Mouse (Mus musculus) gastrocnemius, adult 2 months (tissue): Measurements from ENCODE around the gene Ssc4d. TPM values are rescaled to one million over a fixed set of nuclear protein-coding genes. Genes with fewer than 3 reads are reported as not detected.
A peak's percentile ranks its signal among the peaks of the same experiment; 100 is the strongest.

ENCODE experiments used
- DNase-seq: peaks from one replicate; pipeline ENCODE4 v3.0.0; 2022
- H3K27ac ChIP-seq: fragments of 200-600 bp; 2 replicates; pipeline ENCODE4 v1.8.1; 2022; ENCODE audit warnings: mild to moderate bottlenecking
- H3K4me3 ChIP-seq: fragments of 200-600 bp; 2 replicates; pipeline ENCODE4 v1.8.1; 2022; ENCODE audit warnings: mild to moderate bottlenecking, moderate library complexity
- CTCF ChIP-seq: fragments of 200-600 bp; IDR thresholded peaks from 2 replicates; pipeline ENCODE4 v1.8.1; 2022; ENCODE audit warnings: antibody characterized with exemption, mild to moderate bottlenecking, moderate library complexity
- intact Hi-C: fragments of 180-260 bp; cut with DNase I; formaldehyde crosslinking; loops from one replicate; pipeline ENCODE4 v1.15.1; 2025
- total RNA-seq, 2 experiments: library from RNA; stranded (reverse); gene quantifications; 2 replicates each; pipeline ENCODE4 v1.2.3; 2021

Ssc4d gene
- total RNA-seq, 2 experiments from 2014 or later: 0.22 to 0.59 TPM

DNA sequence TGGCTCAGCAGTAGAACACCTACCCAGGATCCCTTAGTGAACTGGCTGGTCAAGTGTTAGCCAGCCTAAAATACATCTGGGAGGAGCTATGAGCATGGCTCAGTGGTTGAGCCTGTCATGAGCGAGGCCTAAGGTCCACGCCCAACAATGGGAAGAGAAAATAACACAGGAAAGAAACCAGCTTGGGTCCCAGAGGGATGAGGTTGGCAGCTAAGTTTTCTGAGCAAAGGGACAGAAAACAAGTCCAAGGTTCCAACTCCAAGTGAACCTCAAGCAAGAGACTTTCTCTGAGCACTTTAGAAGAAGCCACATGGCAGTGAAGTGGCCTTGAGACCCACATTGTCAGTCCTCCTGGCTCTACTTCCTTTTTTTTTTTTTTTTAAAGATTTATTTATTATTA is 22.7 kb downstream of the Ssc4d start:
- DNase-seq: no peak
- Histone ChIP-seq H3K27ac (no peak overlapping the region), H3K4me3 (no peak overlapping the region)
- TF ChIP-seq CTCF: no peak
- intact Hi-C loops: no loop called here

DNA sequence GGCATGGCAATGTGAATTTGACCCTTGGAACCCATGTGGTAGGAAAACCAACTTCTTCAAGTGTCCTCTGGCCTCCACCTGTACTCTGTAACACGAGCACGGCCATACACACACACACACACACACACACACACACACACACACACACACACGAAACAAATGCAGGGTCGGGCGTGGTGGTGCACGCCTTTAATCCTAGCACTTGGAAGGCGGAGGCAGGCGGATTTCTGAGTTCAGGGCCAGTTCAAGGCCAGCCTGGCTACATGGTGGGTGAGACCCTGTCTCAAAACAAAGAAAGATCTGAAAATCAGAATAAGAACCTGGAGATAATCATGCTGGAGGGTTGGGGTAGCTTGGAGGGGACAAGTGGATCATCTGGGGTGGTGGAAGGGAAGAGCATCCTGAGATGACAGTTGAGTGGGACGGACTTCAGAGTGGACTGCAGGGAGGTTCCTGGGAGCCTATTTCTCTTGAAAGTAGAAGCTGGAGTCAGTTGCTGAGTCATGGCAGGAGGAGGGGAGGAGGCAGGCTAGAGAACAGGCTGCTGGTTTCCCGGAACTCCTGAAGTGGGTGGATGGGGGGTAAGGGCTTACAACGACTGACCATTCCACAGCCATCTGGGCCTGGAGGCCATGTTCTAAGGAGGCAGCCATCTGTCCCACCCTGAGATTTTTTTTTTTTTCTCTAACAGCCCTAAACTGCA is 23.5 kb downstream of the Ssc4d start:
- TF ChIP-seq CTCF: no peak
- DNase-seq: no peak
- no peak overlapping the region for H3K27ac ChIP-seq
- intact Hi-C loops: no loop called here
- H3K4me3 ChIP-seq: no peak overlapping the region

DNA sequence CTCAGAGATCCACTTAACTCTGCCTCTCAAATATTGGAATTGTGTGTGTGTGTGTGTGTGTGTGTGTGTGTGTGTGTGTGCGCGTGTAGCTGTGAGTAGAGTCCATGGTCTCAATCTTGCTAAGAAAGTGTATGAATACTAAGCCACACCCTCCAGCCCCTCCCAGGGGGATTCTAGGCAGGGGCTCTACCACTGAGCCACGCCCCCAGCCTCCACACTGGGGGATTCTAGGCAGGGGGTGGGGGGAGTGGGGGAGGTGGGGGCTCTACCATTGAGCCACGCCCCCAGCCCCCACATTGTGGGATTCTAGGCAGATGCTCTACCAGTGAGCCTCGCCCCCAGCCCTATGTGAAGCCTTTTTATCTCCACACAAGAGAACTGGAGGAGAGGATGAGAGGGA is 27.7 kb downstream of the Ssc4d start:
- H3K4me3 ChIP-seq: no peak overlapping the region
- no peak for TF ChIP-seq CTCF
- intact Hi-C loops: no loop called here
- no peak overlapping the region for H3K27ac ChIP-seq
- DNase-seq: no peak

DNA sequence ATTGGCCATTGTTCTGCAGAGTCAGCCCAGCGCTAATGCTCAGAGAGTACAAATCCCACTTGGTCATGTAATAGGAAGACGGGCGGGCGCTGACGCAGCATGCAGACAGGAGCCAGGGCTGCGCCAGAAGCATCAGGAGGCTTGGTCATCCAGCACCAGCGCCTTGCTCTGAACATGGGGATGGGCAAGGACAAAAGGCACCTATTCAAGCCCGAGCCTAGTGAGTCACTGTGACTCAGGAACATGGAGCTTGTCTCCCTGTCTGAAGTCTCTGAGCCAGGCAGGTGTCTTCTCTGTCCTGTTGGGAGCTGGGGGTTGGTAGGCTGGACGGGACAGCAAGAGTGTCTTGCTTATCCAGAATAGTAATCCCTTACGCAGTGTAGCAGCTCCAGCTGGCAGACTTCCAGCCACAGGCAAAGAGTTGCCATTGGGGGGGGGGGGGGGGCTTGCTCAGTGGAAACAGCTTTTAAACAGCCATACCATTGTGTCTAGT is 28.4 kb downstream of the Ssc4d start:
- peak; percentile 68 for DNase-seq
- TF ChIP-seq CTCF: no peak
- H3K27ac ChIP-seq: no peak overlapping the region
- H3K4me3 ChIP-seq: no peak overlapping the region; the same call in 1 of the 2 replicates
- intact Hi-C loops: no loop called here

DNA sequence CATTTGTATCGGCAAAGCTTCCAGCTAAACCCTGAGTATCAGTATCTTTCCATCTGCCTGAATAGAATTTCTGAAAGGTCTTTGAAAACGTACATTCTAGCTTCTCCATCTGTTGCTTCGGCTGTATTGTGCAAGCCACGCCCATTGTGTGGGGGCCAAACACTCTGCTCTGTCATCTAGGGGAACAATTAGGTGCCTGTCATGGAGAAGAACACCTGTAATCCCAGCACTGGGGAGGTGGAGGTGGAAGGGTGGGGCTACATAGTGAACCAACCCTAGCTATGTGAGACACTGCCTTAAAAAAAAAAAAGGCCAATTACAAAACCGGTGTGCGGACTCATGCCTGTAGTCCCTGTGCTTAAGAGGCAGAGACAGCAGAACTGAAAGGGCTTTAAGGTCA is 31.6 kb downstream of the Ssc4d start:
- no peak for DNase-seq
- intact Hi-C loops: no loop called here
- H3K4me3 ChIP-seq: no peak overlapping the region
- no peak for TF ChIP-seq CTCF
- no peak overlapping the region for H3K27ac ChIP-seq

DNA sequence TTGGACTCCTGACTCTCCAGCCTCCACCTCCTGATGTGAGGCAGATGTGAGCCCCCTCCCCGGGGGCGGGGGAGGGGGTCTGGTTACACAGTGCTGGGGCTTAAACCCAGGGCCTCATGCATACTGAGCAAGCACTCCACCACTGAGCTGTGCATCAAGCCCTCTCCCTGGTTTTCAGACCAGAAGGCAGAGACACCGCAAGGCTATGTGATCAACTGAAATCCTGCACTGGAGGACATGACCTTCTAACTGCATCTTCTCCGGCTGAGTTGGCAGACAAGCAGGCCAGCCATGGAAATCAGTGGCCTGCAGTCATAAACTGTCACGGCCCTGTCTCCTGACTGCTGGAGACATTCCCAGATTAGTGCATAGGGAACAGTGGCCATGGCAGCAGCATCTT is 33.7 kb downstream of the Ssc4d start:
- H3K27ac ChIP-seq: peak overlapping the region; percentile 75
- no peak overlapping the region for H3K4me3 ChIP-seq
- no peak for TF ChIP-seq CTCF
- DNase-seq: no peak
- intact Hi-C loops: no loop called here

DNA sequence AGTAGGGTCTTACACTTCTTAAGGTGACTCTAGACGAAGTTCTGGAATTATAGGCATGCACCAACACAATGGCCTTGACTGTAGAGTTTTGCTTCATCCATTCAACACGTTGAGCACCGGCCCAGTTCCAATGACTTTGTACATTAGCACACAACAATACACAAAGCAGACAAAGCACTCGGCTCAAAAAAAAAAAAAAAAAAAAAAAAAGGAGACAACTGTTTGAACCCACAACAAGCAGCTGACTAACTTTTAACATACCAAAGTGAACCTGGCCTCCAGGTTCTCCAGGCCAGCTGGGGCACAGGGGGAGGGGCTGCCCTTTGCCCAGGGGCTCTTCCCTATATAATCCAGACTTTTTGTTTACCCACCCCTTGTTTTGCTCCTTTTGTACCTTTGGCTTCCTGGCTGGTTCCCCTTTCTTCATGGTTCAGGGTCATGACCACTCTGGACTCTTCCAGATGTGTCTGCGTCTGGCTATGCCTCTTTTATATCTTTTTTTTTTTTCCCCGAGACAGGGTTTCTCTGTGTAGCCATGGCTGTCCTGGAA is 38.6 kb downstream of the Ssc4d start:
- no peak for DNase-seq
- Histone ChIP-seq H3K27ac (peak overlapping the region; percentile 99), H3K4me3 (no peak overlapping the region; the same call in 1 of the 2 replicates)
- intact Hi-C loops: loop anchor here (1.0 to 2.0 kb wide), 2 partner anchors 27 to 31 kb away; no protein-coding TSS in a partner anchor
- no peak for TF ChIP-seq CTCF

DNA sequence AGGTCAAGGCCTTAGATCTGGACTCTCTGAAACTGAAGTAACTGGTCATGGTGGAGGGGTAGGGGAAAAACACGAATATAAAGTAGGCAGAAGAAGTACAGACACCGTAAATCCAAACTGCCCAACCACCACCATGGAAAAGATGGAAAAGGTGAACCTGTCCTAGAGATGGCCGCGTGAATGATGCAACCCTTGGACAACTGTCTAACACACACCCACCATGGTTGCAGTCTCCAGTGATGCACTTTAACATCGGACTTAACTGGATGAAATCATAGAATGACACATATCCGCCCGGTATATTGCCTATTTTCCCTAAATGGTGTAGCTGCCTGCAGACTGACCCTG is 39.2 kb downstream of the Ssc4d start:
- no peak for DNase-seq
- H3K4me3 ChIP-seq: peak overlapping the region; percentile 99
- intact Hi-C loops: loop anchor here (1.0 to 2.0 kb wide), 2 partner anchors 28 to 31 kb away; no protein-coding TSS in a partner anchor
- no peak for TF ChIP-seq CTCF
- H3K27ac ChIP-seq: peak overlapping the region; percentile 99

DNA sequence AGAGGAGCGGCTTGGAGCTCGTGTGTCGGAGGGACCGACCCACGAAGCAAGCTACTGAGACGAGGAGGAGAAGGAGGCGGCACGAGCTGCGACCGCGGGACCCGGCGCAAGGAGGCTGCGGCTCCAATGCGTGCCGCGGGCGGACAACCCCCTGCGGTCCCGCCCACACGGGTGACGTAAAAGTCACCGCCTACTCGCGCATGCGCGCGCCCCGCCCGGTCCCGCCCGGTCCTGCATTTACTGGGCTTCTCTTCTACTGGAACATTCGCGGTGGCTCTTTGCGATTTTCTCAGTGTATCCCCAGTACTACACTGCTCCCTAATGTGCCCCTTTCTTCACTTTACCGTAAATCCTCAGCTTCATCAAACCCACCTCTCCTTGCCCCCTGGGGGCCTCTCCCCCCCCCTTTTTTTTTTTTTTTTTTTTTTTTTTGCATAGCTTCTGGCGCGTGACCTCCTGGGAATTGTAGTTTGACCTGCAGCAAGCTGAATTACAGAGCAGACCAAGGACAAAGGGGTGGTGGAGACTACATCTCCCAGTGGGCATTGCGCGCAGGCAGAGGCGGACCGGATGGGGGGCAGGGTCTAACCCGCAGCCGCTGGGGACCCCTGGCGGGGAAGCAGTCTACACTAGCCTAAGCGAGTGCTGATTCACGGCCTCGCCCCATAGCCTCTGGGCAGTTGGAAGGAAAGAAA is 39.7 kb downstream of the Ssc4d start, which contains the start of gene Ywhag:
TSS of gene Ywhag (minus strand) at position 136 of the 695 bp plus-strand sequence.
- H3K4me3 ChIP-seq: peak within 1 kb of the TSS; percentile 99
- TF ChIP-seq CTCF: peak; percentile 86
- H3K27ac ChIP-seq: peak within 1 kb of the TSS; percentile 99
- intact Hi-C loops: loop anchor here (1.0 to 2.0 kb wide), 2 partner anchors 28 to 30 kb away; no protein-coding TSS in a partner anchor
- peak; percentile 99 for DNase-seq

DNA sequence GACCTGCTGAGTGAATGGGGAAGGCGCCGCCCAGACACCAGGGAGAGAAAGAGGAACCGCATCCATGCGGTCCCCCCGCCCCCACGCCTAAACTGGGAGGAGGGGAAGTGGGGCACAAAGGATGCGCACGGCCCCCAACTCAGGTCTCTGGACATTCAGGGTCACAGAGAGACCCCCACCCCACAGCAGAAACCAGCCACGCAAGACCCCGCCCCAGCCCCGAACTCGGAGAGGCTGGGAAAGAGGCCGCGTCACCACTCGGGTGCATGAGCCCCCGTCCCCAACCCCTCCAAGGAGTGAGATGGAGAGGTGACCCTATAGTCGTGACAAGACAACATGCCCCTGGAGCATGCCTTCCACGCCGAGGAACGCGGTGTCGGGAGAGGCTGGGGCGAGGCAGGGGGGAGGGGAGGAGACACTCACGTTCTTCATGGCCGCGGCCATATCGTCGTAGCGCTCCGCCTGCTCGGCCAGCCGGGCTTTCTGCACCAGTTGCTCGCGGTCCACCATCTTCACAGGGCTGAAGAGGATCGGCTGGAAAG is 40.4 kb downstream of the Ssc4d start:
- no peak for TF ChIP-seq CTCF
- Histone ChIP-seq H3K27ac (peak overlapping the region; percentile 99), H3K4me3 (peak overlapping the region; percentile 99)
- peak; percentile 72 for DNase-seq
- intact Hi-C loops: loop anchor here (2.0 kb wide), 2 partner anchors 17 to 29 kb away; no protein-coding TSS in a partner anchor

DNA sequence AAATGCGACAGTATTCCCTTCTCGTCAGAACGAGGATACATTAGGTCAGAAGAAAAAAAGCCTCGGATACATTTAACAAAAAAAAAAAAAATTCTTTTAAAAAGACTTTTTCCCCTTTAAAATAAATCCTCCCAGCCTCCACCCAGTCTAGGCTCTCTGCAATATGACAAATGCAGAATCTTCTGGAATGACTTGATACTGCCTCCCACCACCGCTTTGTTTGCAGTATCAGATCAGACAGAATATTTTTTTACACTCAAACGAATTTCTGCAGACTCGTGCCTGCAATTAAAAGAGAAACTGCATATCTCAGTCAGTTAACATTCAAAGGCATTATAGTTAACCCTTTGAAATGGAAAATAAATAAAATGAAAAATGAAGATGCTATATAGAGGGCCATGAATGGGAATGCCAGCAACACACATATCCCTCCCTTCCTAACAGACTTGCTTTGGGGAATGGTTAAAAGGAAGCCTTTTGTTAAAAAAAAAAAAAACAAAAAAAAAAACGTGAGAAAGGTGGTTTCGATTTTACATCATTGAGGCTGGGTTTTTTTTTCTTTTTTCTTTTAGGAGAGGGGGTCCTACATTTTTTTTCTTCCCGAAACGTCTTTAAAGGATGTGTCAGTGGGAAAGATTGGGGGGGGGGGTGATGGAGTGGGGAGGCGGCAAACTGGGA is 41.0 kb downstream of the Ssc4d start:
- intact Hi-C loops: loop anchor here (2.0 kb wide), 1 partner anchor 17 kb away; no protein-coding TSS in a partner anchor
- Histone ChIP-seq H3K27ac (peak overlapping the region; percentile 99), H3K4me3 (peak overlapping the region; percentile 99)
- no peak for TF ChIP-seq CTCF
- no peak for DNase-seq

DNA sequence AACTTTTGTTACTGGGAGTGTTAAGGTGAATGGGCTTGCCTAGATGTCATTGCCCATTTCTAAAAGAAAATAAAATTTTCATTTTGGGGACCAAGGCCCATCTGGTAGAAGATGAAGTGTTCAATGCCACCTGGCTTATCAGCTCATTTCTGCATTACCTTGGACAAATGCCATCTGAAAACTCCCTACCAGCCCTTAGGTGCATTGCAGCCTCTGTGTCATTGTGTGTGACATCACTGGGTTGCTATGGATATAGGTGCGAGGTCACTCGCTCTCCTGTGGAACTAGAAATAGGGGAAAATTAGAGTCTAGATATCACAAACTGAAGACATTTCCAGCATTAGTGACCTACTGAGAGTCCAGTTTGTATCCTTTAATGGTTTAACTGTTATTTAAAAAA is 42.0 kb downstream of the Ssc4d start:
- intact Hi-C loops: loop anchor here (2.0 kb wide), 1 partner anchor 16 kb away; no protein-coding TSS in a partner anchor
- H3K4me3 ChIP-seq: peak overlapping the region; percentile 99
- no peak for TF ChIP-seq CTCF

More for the DNA sequence above, 42.0 kb downstream of the Ssc4d start:
- no peak for DNase-seq
- peak overlapping the region; percentile 99; the same call in 1 of the 2 replicates for H3K27ac ChIP-seq
